Mouse (Mus musculus): Measurements from ENCODE around the gene Daw1. TPM values are rescaled to one million over a fixed set of nuclear protein-coding genes. Genes with fewer than 3 reads are reported as not detected.

Daw1 gene
- total RNA-seq (2014; rRNA removed; ENCODE audit: low replicate concordance) (not detected in 2 replicates), polyA plus RNA-seq (2015; fragmentation: Nextera tagmentation; extraction: Ambion mirVana) (0.16 TPM in 1 of 2 replicates, not detected in the other)

GRCm38 (mm10) chr1:83159603-83160002 lies at the start of gene Daw1:
TSS of gene Daw1 (plus strand) at chr1:83159752.
- no peaks in the 10 kb centered on the region for H3K9me3 ChIP-seq (replicated peaks; ENCODE audit: control insufficient read depth, low read length)
- peak within 1 kb of the TSS; percentile 85 for H3K4me2 ChIP-seq (ENCODE audit: low read depth, low read length)
- H3K4me3 ChIP-seq (ENCODE audit: low read depth, low read length), result peak within 1 kb of the TSS; percentile 64
- H3K4me1 ChIP-seq (ENCODE audit: control insufficient read depth, insufficient read depth), result no peaks in the 10 kb centered on the region
- no peaks in the 10 kb centered on the region for H3K27me3 ChIP-seq (ENCODE audit: control insufficient read depth, insufficient read depth, low read length)
- peak within 1 kb of the TSS; percentile 44; the same call in 1 of the 2 replicates for H3K9ac ChIP-seq (replicated peaks; ENCODE audit: low read depth, low read length)
- WGBS, result 2% methylated on average over 16 of the region's 16 CpGs
- H3K36me3 ChIP-seq (replicated peaks; ENCODE audit: control insufficient read depth, insufficient read depth, low read length), result no peaks in the 10 kb centered on the region
- DNase-seq (ENCODE audit: low spot score) (peak; percentile 45), ATAC-seq (ENCODE audit: insufficient read depth, low read depth) (peak; percentile 85)
- TF ChIP-seq CTCF (IDR thresholded peaks at IDR 0.05; ENCODE audit: low read depth) (no peak), EP300 (IDR thresholded peaks at IDR 0.05; ENCODE audit: low read depth) (no peak)
- H3K27ac ChIP-seq (ENCODE audit: low read depth), result no peak within 1 kb of the TSS

GRCm38 (mm10) chr1:83110992-83111391 lies 48.6 kb upstream of the Daw1 start:
- Histone ChIP-seq H3K9ac (replicated peaks; ENCODE audit: low read depth, low read length) (no peak overlapping the region), H3K27ac (ENCODE audit: low read depth) (no peak overlapping the region), H3K4me1 (ENCODE audit: control insufficient read depth, insufficient read depth) (no peaks in the 10 kb centered on the region), H3K27me3 (ENCODE audit: control insufficient read depth, insufficient read depth, low read length) (no peaks in the 10 kb centered on the region), H3K9me3 (replicated peaks; ENCODE audit: control insufficient read depth, low read length) (no peaks in the 10 kb centered on the region), H3K36me3 (replicated peaks; ENCODE audit: control insufficient read depth, insufficient read depth, low read length) (no peaks in the 10 kb centered on the region), H3K4me2 (ENCODE audit: low read depth, low read length) (no peak overlapping the region), H3K4me3 (ENCODE audit: low read depth, low read length) (no peak overlapping the region)
- TF ChIP-seq EP300 (IDR thresholded peaks at IDR 0.05; ENCODE audit: low read depth) (no peak), CTCF (IDR thresholded peaks at IDR 0.05; ENCODE audit: low read depth) (no peak)
- DNase-seq (ENCODE audit: low spot score) (no peak), ATAC-seq (ENCODE audit: insufficient read depth, low read depth) (no peak)

- Histone ChIP-seq H3K27ac (ENCODE audit: low read depth) (no peak overlapping the region), H3K4me2 (ENCODE audit: low read depth, low read length) (no peak overlapping the region), H3K27me3 (ENCODE audit: control insufficient read depth, insufficient read depth, low read length) (no peaks in the 10 kb centered on the region), H3K4me3 (ENCODE audit: low read depth, low read length) (no peak overlapping the region), H3K4me1 (ENCODE audit: control insufficient read depth, insufficient read depth) (0 out of 2 replicates have a peak, but pooled peaks cover 4% of the 10 kb centered on the region), H3K36me3 (replicated peaks; ENCODE audit: control insufficient read depth, insufficient read depth, low read length) (no peaks in the 10 kb centered on the region), H3K9ac (replicated peaks; ENCODE audit: low read depth, low read length) (no peak overlapping the region), H3K9me3 (replicated peaks; ENCODE audit: control insufficient read depth, low read length) (no peaks in the 10 kb centered on the region)
- no peak for ATAC-seq (ENCODE audit: insufficient read depth, low read depth)
- TF ChIP-seq EP300 (IDR thresholded peaks at IDR 0.05; ENCODE audit: low read depth) (no peak), CTCF (IDR thresholded peaks at IDR 0.05; ENCODE audit: low read depth) (no peak)
- 73% methylated on average over 5 of the region's 5 CpGs for WGBS
- DNase-seq (ENCODE audit: low spot score), result no peak
Measured at GRCm38 (mm10) chr1:83111726-83112125, 47.8 kb upstream of the Daw1 start.

- Histone ChIP-seq H3K4me3 (ENCODE audit: low read depth, low read length) (no peak within 1 kb of the TSS), H3K27me3 (ENCODE audit: control insufficient read depth, insufficient read depth, low read length) (no peaks in the 10 kb centered on the region), H3K4me1 (ENCODE audit: control insufficient read depth, insufficient read depth) (peaks cover 11% of the 10 kb centered on the region), H3K9me3 (replicated peaks; ENCODE audit: control insufficient read depth, low read length) (no peaks in the 10 kb centered on the region), H3K9ac (replicated peaks; ENCODE audit: low read depth, low read length) (no peak within 1 kb of the TSS), H3K36me3 (replicated peaks; ENCODE audit: control insufficient read depth, insufficient read depth, low read length) (no peaks in the 10 kb centered on the region), H3K4me2 (ENCODE audit: low read depth, low read length) (no peak within 1 kb of the TSS), H3K27ac (ENCODE audit: low read depth) (no peak within 1 kb of the TSS)
- no peak for ATAC-seq (ENCODE audit: insufficient read depth, low read depth)
- DNase-seq (ENCODE audit: low spot score), result no peak
- no peak for TF ChIP-seq EP300 (IDR thresholded peaks at IDR 0.05; ENCODE audit: low read depth)
- no peak for TF ChIP-seq CTCF (IDR thresholded peaks at IDR 0.05; ENCODE audit: low read depth)
- 34% methylated on average over 8 of the region's 8 CpGs for WGBS
Measured at GRCm38 (mm10) chr1:83116447-83117137, 43.0 kb upstream of the Daw1 start, which contains the start of gene Ccl20. TSS of gene Ccl20 (plus strand) at chr1:83116766.

- no peaks in the 10 kb centered on the region for H3K27me3 ChIP-seq (ENCODE audit: control insufficient read depth, insufficient read depth, low read length)
Measured at GRCm38 (mm10) chr1:83117217-83117616, 42.3 kb upstream of the Daw1 start.

More at GRCm38 (mm10) chr1:83117217-83117616, 42.3 kb upstream of the Daw1 start:
- 91% methylated on average over 3 of the region's 3 CpGs for WGBS
- peaks cover 11% of the 10 kb centered on the region for H3K4me1 ChIP-seq (ENCODE audit: control insufficient read depth, insufficient read depth)
- H3K4me3 ChIP-seq (ENCODE audit: low read depth, low read length), result no peak overlapping the region
- ATAC-seq (ENCODE audit: insufficient read depth, low read depth) (no peak), DNase-seq (ENCODE audit: low spot score) (no peak)
- TF ChIP-seq CTCF (IDR thresholded peaks at IDR 0.05; ENCODE audit: low read depth), result no peak
- TF ChIP-seq EP300 (IDR thresholded peaks at IDR 0.05; ENCODE audit: low read depth), result no peak
- no peak overlapping the region for H3K27ac ChIP-seq (ENCODE audit: low read depth)
- no peaks in the 10 kb centered on the region for H3K36me3 ChIP-seq (replicated peaks; ENCODE audit: control insufficient read depth, insufficient read depth, low read length)
- H3K4me2 ChIP-seq (ENCODE audit: low read depth, low read length), result no peak overlapping the region
- no peaks in the 10 kb centered on the region for H3K9me3 ChIP-seq (replicated peaks; ENCODE audit: control insufficient read depth, low read length)
- H3K9ac ChIP-seq (replicated peaks; ENCODE audit: low read depth, low read length), result no peak overlapping the region

All from heart, postnatal 0 days (tissue).